Mouse (Mus musculus): Measurements from ENCODE around the gene Rpp25l. TPM values are rescaled to one million over a fixed set of nuclear protein-coding genes. Genes with fewer than 3 reads are reported as not detected.
"Not testable (repeated sequence)": the region's sequence is repeated elsewhere in the genome, so short reads cannot be mapped to it uniquely, and the experiment has no call there.

The Rpp25l gene
- total and polyA plus RNA-seq, 2 experiments from 2014 or later, result 36.3 to 43.0 TPM

DNA sequence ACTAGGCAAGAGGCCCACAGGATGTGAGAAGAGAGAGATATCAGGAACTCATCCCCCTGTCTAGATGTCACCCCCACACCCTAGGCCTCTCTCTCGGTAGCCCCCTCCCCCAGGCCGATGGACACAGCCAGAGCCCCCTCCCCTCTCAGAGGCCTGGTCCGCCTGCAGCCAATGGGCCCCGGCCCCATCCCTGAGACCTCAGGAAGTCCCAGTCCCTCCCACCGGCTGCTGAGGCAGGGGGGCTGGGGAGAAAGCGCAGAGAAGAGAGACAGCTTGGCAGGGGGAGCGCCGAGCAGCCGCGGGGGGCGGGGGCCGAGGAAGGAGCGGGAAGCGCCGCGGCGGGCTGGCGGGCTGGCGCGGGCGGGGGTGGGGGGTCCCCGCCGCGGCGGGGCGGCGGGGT lies 30.0 kb downstream of the Rpp25l start:
- H3K27ac ChIP-seq (ENCODE audit: low read depth, low read length); H3K9me3 ChIP-seq (ENCODE audit: low read length); H3K4me3 ChIP-seq (ENCODE audit: low read depth, low read length); DNase-seq; H3K9ac ChIP-seq; H3K36me3 ChIP-seq (ENCODE audit: insufficient read depth); H3K4me1 ChIP-seq (ENCODE audit: insufficient read depth); H3K27me3 ChIP-seq (ENCODE audit: insufficient read depth, low read length): not testable (repeated sequence)
- WGBS, result no CpG with 5 or more reads among the region's 27 CpGs
- peak overlapping the region; percentile 38 for H3K4me2 ChIP-seq (ENCODE audit: low read depth)
- ATAC-seq, result peak; percentile 56

DNA sequence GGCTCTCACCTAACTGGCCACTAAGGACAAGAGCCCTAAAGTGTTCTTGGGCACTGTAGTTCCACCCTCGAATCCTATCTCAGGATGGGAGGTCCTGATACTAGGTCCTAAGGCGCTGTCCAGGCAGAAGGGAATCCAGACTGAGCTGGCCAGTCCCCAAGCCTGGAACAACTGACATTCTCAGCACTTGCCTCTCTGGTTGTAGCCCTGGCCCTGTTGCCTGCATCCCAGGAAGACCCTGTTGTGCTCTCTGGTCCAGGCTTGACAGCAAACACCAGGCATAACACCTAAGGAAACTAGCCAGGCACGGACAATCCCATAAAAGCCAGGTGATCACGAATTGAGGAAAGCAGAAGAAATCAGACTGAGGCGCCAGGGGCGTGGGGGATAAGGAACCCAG lies 30.5 kb downstream of the Rpp25l start:
- WGBS, result 29% methylated on average over 6 of the region's 6 CpGs
- H3K36me3 ChIP-seq (ENCODE audit: insufficient read depth), result no peaks in the 10 kb centered on the region
- no peak overlapping the region for H3K4me3 ChIP-seq (ENCODE audit: low read depth, low read length)
- no peak for ATAC-seq
- H3K27me3 ChIP-seq (ENCODE audit: insufficient read depth, low read length), result no peaks in the 10 kb centered on the region
- no peak overlapping the region for H3K27ac ChIP-seq (ENCODE audit: low read depth, low read length)
- H3K4me2 ChIP-seq (ENCODE audit: low read depth), result peak overlapping the region; percentile 38
- peaks cover 9% of the 10 kb centered on the region for H3K4me1 ChIP-seq (ENCODE audit: insufficient read depth)
- TF ChIP-seq CTCF (IDR thresholded peaks at IDR 0.05; ENCODE audit: low read depth), result no peak
- no peaks in the 10 kb centered on the region for H3K9me3 ChIP-seq (ENCODE audit: low read length)
- DNase-seq, result no peak
- no peak overlapping the region for H3K9ac ChIP-seq

DNA sequence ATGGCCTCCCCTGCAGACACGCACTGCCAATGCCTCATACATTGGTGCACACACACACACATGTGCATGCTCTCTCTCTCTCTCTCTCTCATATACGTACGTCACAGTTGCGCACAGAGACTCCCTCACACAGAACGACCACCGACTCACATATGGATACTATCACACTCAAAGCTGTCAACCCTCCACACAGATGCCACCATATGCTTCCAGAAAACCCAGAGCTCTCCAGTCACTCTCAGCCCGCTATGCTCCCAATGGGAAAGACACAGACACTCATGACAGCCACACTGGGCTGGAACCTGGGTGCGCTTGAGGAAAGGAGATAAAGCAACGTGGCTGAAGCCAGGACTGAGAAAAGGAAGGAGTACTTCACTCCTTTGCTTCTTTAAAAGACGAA lies 31.4 kb downstream of the Rpp25l start:
- H3K9ac ChIP-seq, result no peak overlapping the region
- no peak for TF ChIP-seq CTCF (IDR thresholded peaks at IDR 0.05; ENCODE audit: low read depth)
- 0 out of 2 replicates have a peak overlapping the region, but pooled peaks have one; percentile 38 for H3K4me2 ChIP-seq (ENCODE audit: low read depth)
- no peaks in the 10 kb centered on the region for H3K36me3 ChIP-seq (ENCODE audit: insufficient read depth)
- 49% methylated on average over 10 of the region's 10 CpGs for WGBS
- ATAC-seq (peak; percentile 59), DNase-seq (peak; percentile 78)
- H3K4me1 ChIP-seq (ENCODE audit: insufficient read depth), result peaks cover 11% of the 10 kb centered on the region
- H3K4me3 ChIP-seq (ENCODE audit: low read depth, low read length), result no peak overlapping the region
- no peaks in the 10 kb centered on the region for H3K9me3 ChIP-seq (ENCODE audit: low read length)
- no peaks in the 10 kb centered on the region for H3K27me3 ChIP-seq (ENCODE audit: insufficient read depth, low read length)
- H3K27ac ChIP-seq (ENCODE audit: low read depth, low read length), result peak overlapping the region; percentile 2

DNA sequence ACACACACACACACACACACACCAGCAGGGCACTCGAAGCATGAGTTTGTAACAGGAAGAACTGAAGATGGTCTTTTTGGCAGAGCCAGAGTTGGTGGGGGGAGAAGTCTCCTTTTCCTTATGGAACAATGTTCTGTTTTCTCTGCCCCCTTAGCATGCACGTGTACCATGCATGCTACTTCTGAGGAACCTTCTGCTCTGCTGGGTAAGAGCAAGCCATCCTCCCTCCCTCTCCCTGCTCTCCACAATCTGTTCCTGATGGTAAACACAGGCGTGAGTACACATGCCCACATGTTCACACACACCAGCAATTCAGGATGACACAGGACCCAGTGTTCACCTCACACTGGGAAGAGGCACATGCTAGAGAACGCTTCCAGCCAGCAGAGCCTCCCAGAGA lies 32.2 kb downstream of the Rpp25l start:
- no peak for TF ChIP-seq CTCF (IDR thresholded peaks at IDR 0.05; ENCODE audit: low read depth)
- Histone ChIP-seq H3K4me1 (ENCODE audit: insufficient read depth) (peaks cover 16% of the 10 kb centered on the region), H3K4me2 (ENCODE audit: low read depth) (no peak overlapping the region), H3K9me3 (ENCODE audit: low read length) (no peaks in the 10 kb centered on the region), H3K9ac (no peak overlapping the region), H3K36me3 (ENCODE audit: insufficient read depth) (no peaks in the 10 kb centered on the region), H3K27me3 (ENCODE audit: insufficient read depth, low read length) (no peaks in the 10 kb centered on the region), H3K27ac (ENCODE audit: low read depth, low read length) (no peak overlapping the region), H3K4me3 (ENCODE audit: low read depth, low read length) (no peak overlapping the region)
- WGBS, result 35% methylated on average over 4 of the region's 4 CpGs
- DNase-seq (peak; percentile 60), ATAC-seq (peak; percentile 34)

DNA sequence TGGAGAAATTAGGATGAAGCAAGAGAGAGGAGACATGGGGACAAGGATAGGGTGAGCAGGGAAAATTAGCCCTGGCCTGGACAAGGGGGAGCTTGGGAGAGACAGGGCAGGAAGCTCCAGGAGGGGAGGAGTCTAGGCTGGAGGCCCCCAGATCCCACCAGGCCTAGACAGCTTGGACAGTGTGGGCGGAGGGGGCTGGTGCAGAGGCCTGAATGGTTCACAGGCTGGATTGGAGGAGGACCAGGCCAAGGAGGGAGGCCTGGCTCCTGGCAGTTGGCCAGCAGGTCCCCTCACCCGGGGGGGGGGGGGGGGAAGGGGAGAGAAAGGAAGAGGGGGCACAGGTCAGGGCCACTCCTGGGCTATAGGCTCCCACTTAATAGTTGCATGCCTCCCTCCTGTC lies 34.0 kb downstream of the Rpp25l start:
- WGBS, result 60% methylated on average over 1 of the region's 2 CpGs
- H3K36me3 ChIP-seq (ENCODE audit: insufficient read depth), result no peaks in the 10 kb centered on the region
- no peak for TF ChIP-seq CTCF (IDR thresholded peaks at IDR 0.05; ENCODE audit: low read depth)
- H3K4me3 ChIP-seq (ENCODE audit: low read depth, low read length), result no peak overlapping the region
- H3K9ac ChIP-seq, result no peak overlapping the region
- no peak for DNase-seq
- no peak for ATAC-seq
- no peak overlapping the region for H3K4me2 ChIP-seq (ENCODE audit: low read depth)
- H3K4me1 ChIP-seq (ENCODE audit: insufficient read depth), result peaks cover 16% of the 10 kb centered on the region
- H3K9me3 ChIP-seq (ENCODE audit: low read length), result no peaks in the 10 kb centered on the region
- no peak overlapping the region for H3K27ac ChIP-seq (ENCODE audit: low read depth, low read length)
- H3K27me3 ChIP-seq (ENCODE audit: insufficient read depth, low read length), result no peaks in the 10 kb centered on the region

DNA sequence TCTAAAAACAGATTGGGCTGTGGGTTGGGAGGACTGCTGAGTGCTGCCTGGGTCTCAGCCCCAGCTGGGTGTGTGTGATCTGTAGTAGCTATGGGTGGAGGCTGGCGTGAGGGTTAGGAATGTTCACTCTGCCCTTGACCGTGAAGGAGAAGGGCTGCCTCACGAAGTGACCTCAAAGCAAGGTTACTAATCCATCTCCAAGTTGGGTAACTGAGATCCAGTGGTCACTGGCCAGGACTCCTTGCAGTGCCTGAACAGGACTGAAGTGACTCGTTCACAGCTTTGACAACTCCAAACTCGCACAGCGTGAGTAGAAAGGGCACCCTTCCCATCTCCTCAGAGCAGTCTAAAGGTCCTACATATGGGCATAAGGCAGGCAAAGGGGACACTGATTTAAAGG lies 34.5 kb downstream of the Rpp25l start:
- Histone ChIP-seq H3K4me3 (ENCODE audit: low read depth, low read length) (no peak overlapping the region), H3K4me2 (ENCODE audit: low read depth) (no peak overlapping the region), H3K9ac (no peak overlapping the region), H3K36me3 (ENCODE audit: insufficient read depth) (no peaks in the 10 kb centered on the region), H3K9me3 (ENCODE audit: low read length) (no peaks in the 10 kb centered on the region), H3K27me3 (ENCODE audit: insufficient read depth, low read length) (no peaks in the 10 kb centered on the region), H3K27ac (ENCODE audit: low read depth, low read length) (no peak overlapping the region), H3K4me1 (ENCODE audit: insufficient read depth) (peaks cover 16% of the 10 kb centered on the region)
- DNase-seq (no peak), ATAC-seq (no peak)
- no peak for TF ChIP-seq CTCF (IDR thresholded peaks at IDR 0.05; ENCODE audit: low read depth)
- WGBS, result 71% methylated on average over 6 of the region's 6 CpGs

DNA sequence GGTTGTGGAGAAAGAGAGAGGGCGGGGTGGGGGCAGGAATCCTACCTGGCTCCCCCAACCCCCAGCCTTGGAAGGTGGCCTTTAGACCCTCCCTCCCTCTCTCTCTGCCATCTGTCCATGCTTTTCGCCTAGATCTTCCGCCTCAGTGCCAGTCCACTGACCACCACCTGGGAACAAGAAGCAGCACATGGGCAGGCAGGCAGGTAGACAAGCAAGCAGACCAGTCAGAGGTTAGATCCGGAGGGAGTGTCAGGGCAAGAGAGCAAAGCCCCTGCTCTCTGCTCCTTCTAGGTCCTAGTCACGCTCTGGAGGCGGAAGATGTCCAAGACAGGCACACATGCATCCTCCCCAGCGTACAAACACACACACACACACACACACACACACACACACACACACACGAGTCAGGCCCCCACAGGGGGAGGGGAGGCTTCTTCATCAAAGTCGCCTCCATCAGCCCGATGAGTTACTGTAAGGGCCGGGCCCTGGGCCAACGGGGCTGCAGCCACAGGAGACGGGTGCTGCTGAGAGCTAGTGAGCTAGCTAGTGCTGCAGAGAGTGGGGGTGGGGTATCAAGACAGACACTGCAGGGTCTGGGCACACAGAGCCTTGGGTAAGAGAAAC lies 36.2 kb downstream of the Rpp25l start:
- ATAC-seq (peak; percentile 48; the same call in 1 of the 2 replicates), DNase-seq (peak; percentile 63)

More for the DNA sequence above, 36.2 kb downstream of the Rpp25l start:
- Histone ChIP-seq H3K27me3 (ENCODE audit: insufficient read depth, low read length) (no peaks in the 10 kb centered on the region), H3K27ac (ENCODE audit: low read depth, low read length) (peak overlapping the region; percentile 29; the same call in 1 of the 2 replicates), H3K4me1 (ENCODE audit: insufficient read depth) (peaks cover 15% of the 10 kb centered on the region), H3K4me3 (ENCODE audit: low read depth, low read length) (no peak overlapping the region), H3K36me3 (ENCODE audit: insufficient read depth) (no peaks in the 10 kb centered on the region), H3K4me2 (ENCODE audit: low read depth) (no peak overlapping the region), H3K9ac (no peak overlapping the region), H3K9me3 (ENCODE audit: low read length) (no peaks in the 10 kb centered on the region)
- 35% methylated on average over 13 of the region's 13 CpGs for WGBS
- no peak for TF ChIP-seq CTCF (IDR thresholded peaks at IDR 0.05; ENCODE audit: low read depth)
